Mouse (Mus musculus) CH12.LX (cell line): Measurements from ENCODE around the gene Tnfrsf21.

Experiments used
- CTCF ChIP-seq, 2 experiments: IDR thresholded peaks in 1 of 2; conservative IDR thresholded peaks in 1 of 2; 2 replicates each; pipeline ENCODE4 v1.5.1; 2011 to 2012; ENCODE audit warnings: low read depth in 2 of 2, low read length in 2 of 2, improper control_type of control experiment in 1 of 2, inconsistent platforms in 1 of 2, mild to moderate bottlenecking in 1 of 2, moderate library complexity in 1 of 2
- JUND ChIP-seq: conservative IDR thresholded peaks from 2 replicates; pipeline ENCODE4 v1.6.1; 2011; ENCODE audit warnings: low read depth, low read length, improper control_type of control experiment
- MAX ChIP-seq: IDR thresholded peaks from 2 replicates; pipeline ENCODE4 v1.6.1; 2011; ENCODE audit warnings: low read length, improper control_type of control experiment
- MEF2A ChIP-seq: IDR thresholded peaks from 2 replicates; pipeline ENCODE4 v1.6.1; 2014; ENCODE audit warnings: low read depth, mild to moderate bottlenecking, inconsistent platforms, low read length, improper control_type of control experiment, borderline replicate concordance
- NELFE ChIP-seq: IDR thresholded peaks from 2 replicates; pipeline ENCODE4 v1.6.1; 2011; ENCODE audit warnings: low read depth, low read length, improper control_type of control experiment
- NRF1 ChIP-seq: IDR thresholded peaks from 2 replicates; pipeline ENCODE4 v1.6.1; 2014; ENCODE audit warnings: low read depth, mild to moderate bottlenecking, inconsistent platforms, low read length, improper control_type of control experiment, moderate library complexity
- RCOR1 ChIP-seq: conservative IDR thresholded peaks from 2 replicates; pipeline ENCODE4 v1.6.1; 2012; ENCODE audit warnings: low read depth, mild to moderate bottlenecking, inconsistent platforms, low read length, improper control_type of control experiment
- TBP ChIP-seq: conservative IDR thresholded peaks from 2 replicates; pipeline ENCODE4 v1.6.1; 2011; ENCODE audit warnings: low read depth, low read length, improper control_type of control experiment
- USF1 ChIP-seq: IDR thresholded peaks from 2 replicates; pipeline ENCODE4 v1.6.1; 2014; ENCODE audit warnings: low read depth, mild to moderate bottlenecking, inconsistent platforms, low read length, improper control_type of control experiment
- USF2 ChIP-seq: conservative IDR thresholded peaks from 2 replicates; pipeline ENCODE4 v1.6.1; 2011; ENCODE audit warnings: low read depth, low read length, improper control_type of control experiment
- ZNF384 ChIP-seq: IDR thresholded peaks from 2 replicates; pipeline ENCODE4 v1.6.1; 2012; ENCODE audit warnings: low read depth, low read length, improper control_type of control experiment, inconsistent platforms

- TF ChIP-seq USF1 = no peak
- TF ChIP-seq MEF2A = no peak
- TF ChIP-seq NRF1 = no peak
- no peak for TF ChIP-seq TBP
- TF ChIP-seq RCOR1 = no peak
- no peak for TF ChIP-seq NELFE
- TF ChIP-seq JUND = no peak
- TF ChIP-seq CTCF (conservative IDR thresholded peaks at IDR 0.05 in 1 of 2, IDR thresholded peaks at IDR 0.05 in 1 of 2; ENCODE audit: low read depth in 2 of 2, low read length in 2 of 2) = no peak
- no peak for TF ChIP-seq ZNF384
- no peak for TF ChIP-seq MAX
- no peak for TF ChIP-seq USF2
Observed at GRCm38 (mm10) chr17:43076801-43077493, 60.6 kb downstream of the Tnfrsf21 start.
